Mouse (Mus musculus): ENCODE measurements around the gene Klhl12. TPM values are rescaled to one million over a fixed set of nuclear protein-coding genes. Genes with fewer than 3 reads are reported as not detected.
A peak's percentile ranks its signal among the peaks of the same experiment; 100 is the strongest.
"Not testable (repeated sequence)": the region's sequence is repeated elsewhere in the genome, so short reads cannot be mapped to it uniquely, and the experiment has no call there.

The Klhl12 gene
- polyA plus RNA-seq, 1 experiment from 2014 or later: 15.5 TPM

DNA sequence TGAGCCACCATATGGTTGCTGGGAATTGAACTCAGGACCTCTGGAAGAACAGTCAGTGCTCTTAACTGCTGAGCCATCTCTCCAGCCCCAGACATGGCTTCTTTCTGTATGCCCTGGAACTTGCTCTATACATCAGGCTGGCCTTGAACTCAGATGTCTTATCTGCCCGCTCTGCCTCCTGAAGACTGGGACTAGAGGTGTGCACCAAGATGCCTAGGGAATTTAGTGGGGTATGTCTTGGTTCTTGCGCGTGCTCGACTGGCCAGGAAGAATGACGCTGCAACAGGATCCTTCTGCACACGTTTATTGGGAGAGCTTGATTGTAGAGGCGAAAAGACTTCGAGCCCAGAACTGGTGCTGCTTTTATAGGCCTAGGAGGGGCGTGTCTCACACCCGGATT, 13.6 kb upstream of the Klhl12 start:
- not testable (repeated sequence) for H3K9me3 ChIP-seq (replicated peaks; ENCODE audit: control insufficient read depth, low read length); H3K4me2 ChIP-seq; H3K27ac ChIP-seq (ENCODE audit: low read depth, low read length); H3K9ac ChIP-seq (ENCODE audit: low read depth, low read length); H3K4me1 ChIP-seq (ENCODE audit: control insufficient read depth, insufficient read depth, low read length); H3K27me3 ChIP-seq (ENCODE audit: control insufficient read depth, insufficient read depth, low read length); ATAC-seq (replicated peaks; ENCODE audit: insufficient number of reproducible peaks, low FRiP score, low TSS enrichment); H3K36me3 ChIP-seq (ENCODE audit: control insufficient read depth, insufficient read depth, low read length); H3K4me3 ChIP-seq (ENCODE audit: low read depth, low read length)
- 90% methylated on average over 6 of the region's 10 CpGs for WGBS (ENCODE audit: insufficient replicate concordance)

DNA sequence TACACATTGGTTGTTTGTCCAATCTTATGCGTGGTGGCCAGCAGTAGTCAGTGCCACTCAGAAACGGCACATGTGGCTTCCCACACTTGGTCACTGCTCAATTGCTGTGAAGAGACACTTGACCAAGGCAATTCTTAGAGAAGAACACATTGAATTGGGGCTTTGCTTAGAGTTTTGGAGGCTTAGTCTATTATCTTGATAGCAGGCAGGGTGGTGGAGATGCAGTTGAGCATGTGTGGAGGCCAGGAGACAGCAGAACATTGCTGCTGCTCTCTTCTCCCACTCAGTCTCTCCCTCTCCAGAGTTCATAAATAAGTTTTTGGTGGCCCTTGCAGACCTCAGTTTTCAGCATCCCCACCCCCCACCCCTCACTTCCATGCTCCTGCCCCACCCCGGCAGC, 12.9 kb upstream of the Klhl12 start:
- ATAC-seq (replicated peaks; ENCODE audit: insufficient number of reproducible peaks, low FRiP score, low TSS enrichment): no peak
- H3K9me3 ChIP-seq (replicated peaks; ENCODE audit: control insufficient read depth, low read length): no peaks in the 10 kb centered on the region
- H3K36me3 ChIP-seq (ENCODE audit: control insufficient read depth, insufficient read depth, low read length): no peaks in the 10 kb centered on the region
- no peaks in the 10 kb centered on the region for H3K27me3 ChIP-seq (ENCODE audit: control insufficient read depth, insufficient read depth, low read length)
- no peak overlapping the region for H3K4me2 ChIP-seq
- H3K9ac ChIP-seq (ENCODE audit: low read depth, low read length): no peak overlapping the region
- H3K4me3 ChIP-seq (ENCODE audit: low read depth, low read length): no peak overlapping the region
- no peaks in the 10 kb centered on the region for H3K4me1 ChIP-seq (ENCODE audit: control insufficient read depth, insufficient read depth, low read length)
- 92% methylated on average over 3 of the region's 3 CpGs for WGBS (ENCODE audit: insufficient replicate concordance)
- H3K27ac ChIP-seq (ENCODE audit: low read depth, low read length): no peak overlapping the region

DNA sequence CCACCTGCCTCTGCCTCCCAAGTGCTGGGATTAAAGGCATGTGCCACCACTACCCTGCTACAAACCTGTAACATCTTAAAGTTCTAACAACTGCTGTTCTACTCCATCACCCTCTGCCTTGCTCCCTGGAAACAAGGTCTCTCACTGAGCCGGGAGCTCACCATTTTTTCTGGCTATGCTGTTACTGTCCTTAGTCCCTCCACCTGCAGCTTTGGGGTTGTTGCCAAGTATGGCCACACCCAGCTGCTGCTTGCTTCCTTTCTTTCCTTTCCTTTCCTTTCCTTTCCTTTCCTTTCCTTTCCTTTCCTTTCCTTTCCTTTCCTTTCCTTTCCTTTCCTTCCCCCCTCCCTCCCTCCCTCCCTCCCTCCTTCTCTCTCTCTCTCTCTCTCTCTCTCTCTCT, 12.0 kb upstream of the Klhl12 start:
- H3K9me3 ChIP-seq (replicated peaks; ENCODE audit: control insufficient read depth, low read length); H3K27ac ChIP-seq (ENCODE audit: low read depth, low read length); H3K36me3 ChIP-seq (ENCODE audit: control insufficient read depth, insufficient read depth, low read length); H3K4me3 ChIP-seq (ENCODE audit: low read depth, low read length); H3K4me2 ChIP-seq; H3K9ac ChIP-seq (ENCODE audit: low read depth, low read length); ATAC-seq (replicated peaks; ENCODE audit: insufficient number of reproducible peaks, low FRiP score, low TSS enrichment); H3K4me1 ChIP-seq (ENCODE audit: control insufficient read depth, insufficient read depth, low read length); H3K27me3 ChIP-seq (ENCODE audit: control insufficient read depth, insufficient read depth, low read length): not testable (repeated sequence)
- WGBS (ENCODE audit: insufficient replicate concordance): 73% methylated on average over 1 of the region's 1 CpGs

DNA sequence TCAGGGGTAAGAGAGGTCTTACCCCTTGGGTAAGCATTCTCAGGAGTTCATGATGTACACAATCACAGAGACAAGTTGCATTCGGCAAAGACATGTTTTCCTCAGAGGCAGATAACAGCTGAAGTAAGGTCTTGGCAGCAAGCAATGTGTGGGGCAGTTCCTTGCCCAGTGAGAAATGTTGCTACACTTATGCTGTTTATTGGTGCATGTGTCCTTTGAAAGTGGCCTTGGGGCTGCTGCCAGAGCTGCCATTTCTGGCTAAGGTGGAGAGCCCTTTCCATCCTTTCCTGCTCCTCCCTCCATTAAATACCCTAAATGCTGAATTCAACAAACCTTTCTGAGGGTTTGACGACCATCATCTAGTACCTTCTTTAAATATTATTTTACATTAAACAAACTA, 9.9 kb upstream of the Klhl12 start:
- Histone ChIP-seq H3K9me3 (replicated peaks; ENCODE audit: control insufficient read depth, low read length) (no peaks in the 10 kb centered on the region), H3K36me3 (ENCODE audit: control insufficient read depth, insufficient read depth, low read length) (no peaks in the 10 kb centered on the region), H3K4me2 (no peak overlapping the region), H3K27me3 (ENCODE audit: control insufficient read depth, insufficient read depth, low read length) (no peaks in the 10 kb centered on the region), H3K4me1 (ENCODE audit: control insufficient read depth, insufficient read depth, low read length) (no peaks in the 10 kb centered on the region), H3K4me3 (ENCODE audit: low read depth, low read length) (no peak overlapping the region), H3K9ac (ENCODE audit: low read depth, low read length) (no peak overlapping the region), H3K27ac (ENCODE audit: low read depth, low read length) (no peak overlapping the region)
- WGBS (ENCODE audit: insufficient replicate concordance): 78% methylated on average over 2 of the region's 2 CpGs
- no peak for ATAC-seq (replicated peaks; ENCODE audit: insufficient number of reproducible peaks, low FRiP score, low TSS enrichment)

DNA sequence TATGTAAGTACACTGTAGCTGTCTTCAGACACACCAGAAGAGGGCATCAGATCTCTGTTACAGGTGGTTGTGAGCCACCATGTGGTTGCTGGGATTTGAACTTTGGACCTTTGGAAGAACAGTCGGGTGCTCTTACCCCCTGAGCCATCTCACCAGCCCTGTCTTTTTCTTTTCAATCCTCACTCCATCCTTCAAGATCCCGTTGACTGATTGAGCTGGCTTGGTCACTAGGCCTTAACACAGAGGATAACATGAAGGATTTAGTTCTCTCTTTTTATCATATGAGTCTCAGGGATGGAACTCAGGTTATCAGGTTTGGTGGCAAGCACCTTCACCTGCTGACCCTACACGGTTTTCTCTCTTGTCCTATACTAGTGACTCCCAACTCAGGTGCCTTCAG, 6.8 kb upstream of the Klhl12 start:
- 66% methylated on average over 3 of the region's 3 CpGs for whole genome bisulfite sequencing (ENCODE audit: insufficient replicate concordance)
- ATAC-seq (replicated peaks; ENCODE audit: insufficient number of reproducible peaks, low FRiP score, low TSS enrichment); H3K27me3 ChIP-seq (ENCODE audit: control insufficient read depth, insufficient read depth, low read length); H3K27ac ChIP-seq (ENCODE audit: low read depth, low read length); H3K4me3 ChIP-seq (ENCODE audit: low read depth, low read length); H3K4me1 ChIP-seq (ENCODE audit: control insufficient read depth, insufficient read depth, low read length); H3K9me3 ChIP-seq (replicated peaks; ENCODE audit: control insufficient read depth, low read length); H3K9ac ChIP-seq (ENCODE audit: low read depth, low read length); H3K4me2 ChIP-seq; H3K36me3 ChIP-seq (ENCODE audit: control insufficient read depth, insufficient read depth, low read length): not testable (repeated sequence)

DNA sequence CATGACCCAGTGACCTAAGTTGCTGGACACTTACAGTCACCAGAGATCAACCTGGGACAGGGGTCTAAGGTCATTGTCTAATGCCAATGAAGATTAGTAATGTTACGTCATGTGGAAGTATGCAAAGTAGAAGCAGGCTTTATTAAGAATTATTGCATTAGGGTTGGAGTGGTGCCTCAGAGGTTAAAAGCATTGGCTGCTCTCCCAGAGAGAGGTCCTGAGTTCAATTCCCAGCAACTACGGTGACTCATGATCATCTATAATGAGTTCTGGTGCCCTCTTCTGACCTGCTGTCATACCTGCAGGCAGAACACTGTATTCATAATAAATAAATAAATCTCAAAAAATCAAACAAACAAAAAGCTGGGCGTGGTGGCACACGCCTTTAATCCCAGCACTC, 5.1 kb upstream of the Klhl12 start:
- Histone ChIP-seq H3K4me1 (ENCODE audit: control insufficient read depth, insufficient read depth, low read length) (no peaks in the 10 kb centered on the region), H3K4me2 (no peak overlapping the region), H3K27me3 (ENCODE audit: control insufficient read depth, insufficient read depth, low read length) (no peaks in the 10 kb centered on the region), H3K9ac (ENCODE audit: low read depth, low read length) (no peak overlapping the region), H3K4me3 (ENCODE audit: low read depth, low read length) (no peak overlapping the region), H3K36me3 (ENCODE audit: control insufficient read depth, insufficient read depth, low read length) (no peaks in the 10 kb centered on the region), H3K27ac (ENCODE audit: low read depth, low read length) (no peak overlapping the region), H3K9me3 (replicated peaks; ENCODE audit: control insufficient read depth, low read length) (no peaks in the 10 kb centered on the region)
- 83% methylated on average over 4 of the region's 4 CpGs for WGBS (ENCODE audit: insufficient replicate concordance)
- ATAC-seq (replicated peaks; ENCODE audit: insufficient number of reproducible peaks, low FRiP score, low TSS enrichment): no peak

DNA sequence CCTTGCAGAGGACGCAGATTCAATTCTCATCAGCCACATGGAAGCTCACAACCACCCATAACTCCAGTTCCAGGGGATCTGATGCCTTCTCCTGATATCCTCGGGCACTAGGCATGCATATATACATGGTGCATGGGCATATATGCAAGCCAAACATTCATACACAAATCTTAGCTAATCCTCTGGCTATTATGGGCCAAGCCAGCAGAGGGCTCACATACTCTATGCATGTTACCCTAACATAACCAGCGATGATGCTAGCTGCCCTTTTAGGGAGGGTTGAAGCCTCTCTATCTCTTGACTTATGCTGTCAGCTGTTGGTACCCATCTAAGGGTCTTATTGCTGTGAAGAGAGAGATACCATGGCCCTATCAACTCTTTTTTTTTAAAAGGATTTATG, 4.3 kb upstream of the Klhl12 start:
- ATAC-seq (replicated peaks; ENCODE audit: insufficient number of reproducible peaks, low FRiP score, low TSS enrichment): no peak
- Histone ChIP-seq H3K27me3 (ENCODE audit: control insufficient read depth, insufficient read depth, low read length) (no peaks in the 10 kb centered on the region), H3K4me2 (no peak overlapping the region), H3K4me1 (ENCODE audit: control insufficient read depth, insufficient read depth, low read length) (peaks cover 1% of the 10 kb centered on the region; the same call in 1 of the 2 replicates), H3K36me3 (ENCODE audit: control insufficient read depth, insufficient read depth, low read length) (no peaks in the 10 kb centered on the region), H3K27ac (ENCODE audit: low read depth, low read length) (no peak overlapping the region), H3K4me3 (ENCODE audit: low read depth, low read length) (no peak overlapping the region), H3K9me3 (replicated peaks; ENCODE audit: control insufficient read depth, low read length) (no peaks in the 10 kb centered on the region), H3K9ac (ENCODE audit: low read depth, low read length) (no peak overlapping the region)
- WGBS (ENCODE audit: insufficient replicate concordance): 42% methylated on average over 3 of the region's 3 CpGs

DNA sequence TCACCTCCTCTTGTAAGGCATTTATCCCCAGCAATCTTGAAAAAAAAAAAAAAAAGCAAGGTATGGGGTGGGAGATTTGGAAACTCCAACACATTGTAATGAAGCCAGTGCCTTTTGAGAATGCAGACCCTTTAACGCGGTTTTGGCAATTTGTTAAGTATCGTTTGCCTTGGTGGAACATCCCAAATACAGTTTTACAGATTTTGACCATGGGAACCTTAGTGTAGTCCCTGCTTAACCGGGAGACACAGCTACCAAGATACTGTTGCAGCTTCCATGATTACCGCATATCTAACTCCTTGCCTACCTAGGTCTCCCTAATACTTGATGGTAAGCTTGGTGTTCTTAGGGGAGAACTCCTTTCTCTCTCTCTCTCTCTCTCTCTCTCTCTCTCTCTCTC, 729 bp downstream of the Klhl12 start:
- WGBS (ENCODE audit: insufficient replicate concordance): 21% methylated on average over 5 of the region's 5 CpGs
- H3K36me3 ChIP-seq (ENCODE audit: control insufficient read depth, insufficient read depth, low read length): peaks cover 5% of the 10 kb centered on the region
- H3K9me3 ChIP-seq (replicated peaks; ENCODE audit: control insufficient read depth, low read length): no peaks in the 10 kb centered on the region
- peak overlapping the region; percentile 63 for H3K4me3 ChIP-seq (ENCODE audit: low read depth, low read length)
- no peak for ATAC-seq (replicated peaks; ENCODE audit: insufficient number of reproducible peaks, low FRiP score, low TSS enrichment)
- no peaks in the 10 kb centered on the region for H3K27me3 ChIP-seq (ENCODE audit: control insufficient read depth, insufficient read depth, low read length)
- H3K27ac ChIP-seq (ENCODE audit: low read depth, low read length): no peak overlapping the region
- peak overlapping the region; percentile 65 for H3K4me2 ChIP-seq
- peak overlapping the region; percentile 74 for H3K9ac ChIP-seq (ENCODE audit: low read depth, low read length)
- H3K4me1 ChIP-seq (ENCODE audit: control insufficient read depth, insufficient read depth, low read length): peaks cover 7% of the 10 kb centered on the region; the same call in 1 of the 2 replicates

DNA sequence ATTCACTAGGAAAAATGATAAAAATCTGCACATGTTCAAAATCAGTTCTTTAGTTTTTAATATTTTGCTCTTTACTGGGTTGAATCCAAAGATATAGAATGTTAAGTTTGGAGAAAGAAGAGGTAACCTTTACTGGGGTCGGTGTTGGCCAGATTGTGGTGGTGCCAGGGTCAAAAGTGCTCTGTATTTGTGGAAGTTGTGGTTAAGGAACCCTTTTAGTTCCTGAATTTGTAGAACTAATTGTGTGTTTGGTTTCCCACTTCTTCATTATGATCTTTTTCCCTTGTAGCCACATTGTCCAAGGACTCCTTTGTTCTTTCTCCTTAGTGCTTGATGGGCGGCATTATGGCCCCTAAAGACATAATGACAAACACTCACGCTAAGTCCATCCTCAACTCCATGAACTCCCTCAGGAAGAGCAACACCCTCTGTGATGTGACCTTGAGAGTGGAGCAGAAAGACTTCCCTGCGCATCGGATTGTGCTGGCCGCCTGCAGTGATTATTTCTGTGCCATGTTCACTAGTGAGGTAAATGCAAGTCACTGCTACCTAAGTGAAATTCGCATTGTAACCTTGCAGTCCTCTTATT, 2.9 kb downstream of the Klhl12 start:
- ATAC-seq (replicated peaks; ENCODE audit: insufficient number of reproducible peaks, low FRiP score, low TSS enrichment): no peak
- Histone ChIP-seq H3K9ac (ENCODE audit: low read depth, low read length) (no peak overlapping the region), H3K27ac (ENCODE audit: low read depth, low read length) (no peak overlapping the region), H3K36me3 (ENCODE audit: control insufficient read depth, insufficient read depth, low read length) (peaks cover 8% of the 10 kb centered on the region), H3K27me3 (ENCODE audit: control insufficient read depth, insufficient read depth, low read length) (no peaks in the 10 kb centered on the region), H3K4me3 (ENCODE audit: low read depth, low read length) (no peak overlapping the region), H3K4me2 (no peak overlapping the region), H3K4me1 (ENCODE audit: control insufficient read depth, insufficient read depth, low read length) (peaks cover 7% of the 10 kb centered on the region; the same call in 1 of the 2 replicates), H3K9me3 (replicated peaks; ENCODE audit: control insufficient read depth, low read length) (no peaks in the 10 kb centered on the region)
- WGBS (ENCODE audit: insufficient replicate concordance): 89% methylated on average over 7 of the region's 7 CpGs

All from heart, embryonic 11.5 days (tissue).